Mouse (Mus musculus): ENCODE data around the gene Plekho2. TPM values are rescaled to one million over a fixed set of nuclear protein-coding genes. Genes with fewer than 3 reads are reported as not detected.

Plekho2 gene
- total RNA-seq, 2 experiments from 2014 or later, result 22.3 to 25.3 TPM

GRCm38 (mm10) chr9:65587573-65588358, 7.9 kb upstream of the Plekho2 start:
- ATAC-seq (replicated peaks; ENCODE audit: low FRiP score, poor library complexity, severe bottlenecking), result peak; percentile 44

GRCm38 (mm10) chr9:65587270-65587572, 7.4 kb upstream of the Plekho2 start:
- no peak for ATAC-seq (replicated peaks; ENCODE audit: low FRiP score, poor library complexity, severe bottlenecking)

- ATAC-seq (replicated peaks; ENCODE audit: low FRiP score, poor library complexity, severe bottlenecking), result peak; percentile 93
Observed at GRCm38 (mm10) chr9:65586406-65587269, 6.8 kb upstream of the Plekho2 start, which contains the start of gene Pif1. Gene Pif1 (plus strand): TSS chr9:65587160.

- no peak for ATAC-seq (replicated peaks; ENCODE audit: low FRiP score, poor library complexity, severe bottlenecking)
Observed at GRCm38 (mm10) chr9:65583045-65583444, 3.2 kb upstream of the Plekho2 start.

DNA sequence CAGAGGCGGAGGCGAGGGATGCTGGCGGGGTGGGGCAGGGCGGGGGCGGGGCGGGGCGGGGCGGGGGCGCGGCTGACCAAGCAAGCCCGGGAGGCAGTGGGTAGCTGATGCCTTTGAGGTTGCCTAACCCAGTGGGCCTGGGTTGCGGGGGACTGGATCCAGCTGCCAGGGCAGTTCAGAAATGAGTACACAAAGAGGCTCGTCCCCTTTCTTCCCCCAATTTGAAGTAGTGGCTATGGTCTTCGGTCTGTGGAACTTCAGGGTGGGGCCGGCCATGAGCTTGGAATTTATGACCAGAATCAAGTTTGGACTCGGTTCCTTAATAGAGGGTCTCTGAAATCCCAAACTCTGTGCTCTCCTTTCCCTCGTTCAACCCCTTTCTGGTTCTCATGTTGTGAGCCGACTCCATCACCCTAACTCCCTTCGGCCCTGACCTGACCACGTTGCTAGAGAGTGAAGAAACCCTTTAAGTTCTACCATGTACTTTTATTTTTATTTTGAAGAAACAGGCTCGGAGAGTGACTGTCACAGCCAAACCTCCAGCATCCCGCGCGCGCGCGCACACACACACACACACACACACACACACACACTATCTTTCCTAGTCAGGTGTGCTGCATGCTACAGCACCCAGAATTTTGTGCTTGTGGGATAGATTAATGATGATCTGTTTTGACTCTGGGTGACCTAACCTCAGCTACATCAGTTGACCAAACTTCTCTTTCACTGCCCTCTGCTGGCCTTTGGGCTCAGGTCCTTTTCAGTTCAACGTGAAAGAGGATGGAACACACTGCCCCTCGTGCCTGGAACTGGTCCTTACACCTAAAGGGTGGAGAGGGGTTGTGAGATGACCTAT, 789 bp upstream of the Plekho2 start:
- peak; percentile 79 for ATAC-seq (replicated peaks; ENCODE audit: low FRiP score, poor library complexity, severe bottlenecking)

DNA sequence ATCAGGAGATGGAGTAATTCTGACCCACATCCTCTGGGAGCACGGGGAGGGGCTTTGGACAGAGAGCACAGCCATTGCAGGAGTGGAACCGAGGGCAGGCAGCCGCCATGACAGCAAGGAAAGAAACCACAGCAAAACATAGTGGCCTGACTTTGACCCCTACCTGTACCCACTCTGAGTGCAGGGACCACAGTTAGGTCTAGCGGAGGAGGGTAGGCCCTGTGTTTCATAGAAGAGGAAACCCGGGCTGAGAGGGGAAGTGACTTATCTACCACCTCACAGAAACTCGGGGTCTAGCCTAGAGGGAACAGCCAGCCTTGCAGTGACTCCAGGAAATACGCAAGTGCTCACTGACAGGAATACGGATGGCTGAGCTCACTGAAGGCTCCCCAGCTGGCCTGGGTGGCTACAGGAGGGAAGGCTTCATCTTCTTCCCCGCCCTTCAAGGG, 1.0 kb downstream of the Plekho2 start:
- no peak for ATAC-seq (replicated peaks; ENCODE audit: low FRiP score, poor library complexity, severe bottlenecking)

GRCm38 (mm10) chr9:65577511-65578196, 2.2 kb downstream of the Plekho2 start:
- ATAC-seq (replicated peaks; ENCODE audit: low FRiP score, poor library complexity, severe bottlenecking), result no peak

GRCm38 (mm10) chr9:65576861-65577510, 2.9 kb downstream of the Plekho2 start:
- no peak for ATAC-seq (replicated peaks; ENCODE audit: low FRiP score, poor library complexity, severe bottlenecking)

GRCm38 (mm10) chr9:65575393-65576196, 4.2 kb downstream of the Plekho2 start:
- ATAC-seq (replicated peaks; ENCODE audit: low FRiP score, poor library complexity, severe bottlenecking), result peak; percentile 12; the same call in 1 of the 2 replicates

DNA sequence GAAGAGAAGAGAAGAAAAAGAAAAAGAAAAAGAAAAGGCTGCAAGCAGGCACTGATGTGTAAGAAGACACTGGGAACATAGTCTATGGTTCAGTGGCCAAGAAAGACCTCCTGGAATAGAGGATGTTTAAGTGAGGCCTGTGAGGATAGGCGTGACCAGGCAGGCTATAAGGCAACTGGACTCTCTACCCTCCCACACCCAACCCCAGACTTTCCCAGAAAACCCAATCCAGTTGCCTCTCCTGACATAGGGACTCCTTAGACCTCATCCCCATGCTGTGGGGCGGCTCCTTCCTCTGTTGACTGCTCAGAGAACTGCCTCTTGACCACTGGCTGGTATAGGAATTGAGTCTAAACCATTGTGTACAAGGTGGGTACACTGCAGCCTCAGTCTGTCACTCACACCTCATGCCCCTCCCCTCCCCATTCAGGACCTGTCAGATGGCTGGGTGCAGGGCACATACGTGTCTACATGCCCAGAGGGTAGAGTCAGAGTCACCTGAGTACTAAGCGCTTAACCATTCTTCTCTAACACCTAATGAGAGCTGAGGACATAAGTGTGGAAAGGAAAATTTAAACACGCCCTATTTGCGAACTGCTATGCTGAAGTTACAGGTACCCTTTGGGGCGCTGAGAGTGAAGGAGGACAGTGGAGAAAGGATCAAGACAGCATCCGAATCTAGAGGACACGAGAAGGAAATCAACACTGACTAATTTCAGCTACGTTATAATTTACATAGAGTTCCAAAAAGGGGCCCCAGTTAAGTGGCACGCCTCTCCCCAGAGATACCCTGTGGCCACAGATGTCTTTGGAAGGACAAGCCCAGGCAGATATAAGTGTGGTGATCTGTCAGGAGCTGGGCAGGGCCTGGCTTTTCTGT, 5.1 kb downstream of the Plekho2 start:
- ATAC-seq (replicated peaks; ENCODE audit: low FRiP score, poor library complexity, severe bottlenecking), result no peak

DNA sequence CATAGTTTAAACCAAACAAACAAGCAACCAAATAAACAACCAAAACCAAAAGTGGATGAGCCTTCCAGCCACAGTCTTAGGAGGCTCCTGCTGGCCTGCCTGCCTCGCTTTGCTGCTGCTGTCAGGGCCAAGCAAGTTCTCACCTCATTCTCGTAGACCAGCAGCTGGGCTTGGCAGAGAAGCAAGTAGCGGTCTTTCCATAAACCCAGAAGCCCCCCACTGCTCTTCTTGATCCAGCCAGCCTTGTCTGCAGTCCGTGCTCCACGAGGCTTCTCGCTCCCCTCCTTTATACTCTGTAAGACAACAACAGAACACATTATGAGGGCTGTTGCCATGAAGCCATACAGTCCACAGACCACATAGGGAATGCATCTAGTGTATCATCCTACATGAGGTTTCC, 7.0 kb downstream of the Plekho2 start:
- no peak for ATAC-seq (replicated peaks; ENCODE audit: low FRiP score, poor library complexity, severe bottlenecking)

DNA sequence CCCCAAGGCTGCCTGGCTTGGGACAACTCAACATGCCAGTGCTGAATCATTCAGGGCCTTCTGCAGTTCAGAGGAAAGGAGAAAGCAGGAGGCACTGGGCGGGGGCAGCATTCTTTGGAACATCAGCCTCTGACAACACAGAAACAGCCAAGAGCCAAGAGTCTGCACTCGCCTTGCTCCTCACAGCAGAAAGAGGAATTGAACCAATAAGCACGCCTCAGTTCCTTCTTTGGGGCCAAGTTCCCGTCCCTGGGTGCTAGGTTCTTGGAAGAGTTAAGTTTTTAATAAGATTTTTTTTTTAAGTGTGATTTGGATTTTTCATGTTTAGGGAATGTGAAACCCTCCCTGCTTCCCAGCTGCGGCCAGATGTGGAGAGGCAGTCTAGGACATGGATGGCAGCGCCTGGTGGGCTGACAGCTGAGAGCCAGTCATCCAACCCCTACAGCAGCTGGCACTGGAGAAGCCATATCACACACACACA, 10.3 kb downstream of the Plekho2 start:
- no peak for ATAC-seq (replicated peaks; ENCODE audit: low FRiP score, poor library complexity, severe bottlenecking)

DNA sequence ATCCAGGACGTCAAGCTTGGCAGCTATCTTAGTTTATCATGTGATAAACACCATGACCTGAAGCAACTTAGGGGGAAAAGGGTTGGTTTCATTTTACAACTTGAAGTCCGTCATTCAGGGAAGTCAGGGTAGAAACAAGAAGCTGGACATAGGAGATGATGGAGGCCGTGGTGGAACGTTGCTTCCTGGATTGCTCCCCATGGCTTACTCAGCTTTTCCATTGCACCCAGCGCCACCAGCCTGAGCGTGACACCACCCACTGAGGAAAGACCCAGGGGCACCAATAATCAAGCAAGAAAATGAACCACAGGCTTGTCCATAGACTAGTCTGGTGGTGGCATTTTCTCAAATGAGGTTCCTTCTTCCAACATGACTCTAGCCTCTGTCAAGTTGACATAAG, 11.1 kb downstream of the Plekho2 start:
- no peak for ATAC-seq (replicated peaks; ENCODE audit: low FRiP score, poor library complexity, severe bottlenecking)

DNA sequence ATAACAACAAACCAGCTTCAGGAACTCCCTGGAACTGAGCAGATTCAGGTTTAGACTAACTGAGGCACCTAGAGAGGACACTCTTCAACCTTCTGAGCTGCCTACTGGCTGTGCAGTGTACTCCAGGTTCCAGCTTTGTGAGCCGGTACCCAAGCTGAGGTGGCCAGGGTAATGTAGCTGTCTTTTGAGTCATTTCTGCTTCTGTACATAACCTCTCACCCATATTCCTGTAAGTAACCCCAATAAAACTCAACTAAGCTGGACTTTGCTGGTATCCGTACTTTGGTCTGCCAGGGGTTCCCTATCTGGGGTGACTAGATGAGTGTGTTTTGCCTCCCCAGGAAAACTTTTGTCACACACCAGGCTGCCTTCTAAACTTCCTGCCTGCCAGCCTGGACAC, 15.1 kb downstream of the Plekho2 start:
- ATAC-seq (replicated peaks; ENCODE audit: low FRiP score, poor library complexity, severe bottlenecking), result no peak

- ATAC-seq (replicated peaks; ENCODE audit: low FRiP score, poor library complexity, severe bottlenecking), result no peak
Observed at GRCm38 (mm10) chr9:65563073-65563472, 16.8 kb downstream of the Plekho2 start.

- no peak for ATAC-seq (replicated peaks; ENCODE audit: low FRiP score, poor library complexity, severe bottlenecking)
Observed at GRCm38 (mm10) chr9:65562081-65562506, 17.7 kb downstream of the Plekho2 start.

DNA sequence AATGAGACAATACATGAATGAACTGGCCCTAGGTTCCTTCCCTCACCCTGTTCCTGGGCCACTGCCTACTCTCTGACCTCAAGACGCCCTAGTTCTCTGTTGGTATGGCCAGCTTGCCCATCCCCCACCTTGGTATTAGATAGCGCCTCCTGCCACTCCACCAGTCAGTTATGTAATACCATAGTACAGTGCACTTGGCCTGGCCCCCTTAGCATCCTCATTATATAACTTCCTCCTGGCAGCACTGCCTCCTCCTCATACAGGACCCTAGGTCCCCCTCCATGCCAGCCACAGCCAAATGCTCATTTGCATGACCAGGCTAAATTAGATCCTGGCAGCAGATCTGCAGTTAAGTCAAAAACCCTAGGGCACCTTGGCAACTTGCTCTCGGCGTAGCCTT, 18.8 kb downstream of the Plekho2 start:
- no peak for ATAC-seq (replicated peaks; ENCODE audit: low FRiP score, poor library complexity, severe bottlenecking)

Measured in erythroblast, adult 5-6 weeks (primary cell).